Mouse (Mus musculus) ES-Bruce4 (cell line): ENCODE data around the gene Sh3bgrl3.

Experiments used
- CTCF ChIP-seq: IDR thresholded peaks from one replicate; pipeline ENCODE4 v1.8.1; 2011; ENCODE audit warnings: low read depth, low read length
- POLR2A ChIP-seq: IDR thresholded peaks from one replicate; pipeline ENCODE4 v1.8.1; 2011; ENCODE audit warnings: low read length; ENCODE audit not compliant: insufficient read depth

GRCm38 (mm10) chr4:134116501-134116900, 12.1 kb downstream of the Sh3bgrl3 start:
- TF ChIP-seq CTCF (no peak), POLR2A (no peak)
